Mouse (Mus musculus) hindbrain, embryonic 12.5 days (tissue): Measurements from ENCODE around the gene Lrrc63. TPM values are rescaled to one million over a fixed set of nuclear protein-coding genes. Genes with fewer than 3 reads are reported as not detected.

Source experiments
- ATAC-seq: fragments of 200-750 bp; cut with Nextera tagmentation; 2 replicates; pipeline ENCODE4 v1.8.0; 2017; ENCODE audit warnings: moderate TSS enrichment; ENCODE audit not compliant: low FRiP score
- H3K27ac ChIP-seq: fragments of 300-500 bp; sonication (generic); 2 replicates; pipeline ENCODE4 v1.5.1; 2016; ENCODE audit warnings: mild to moderate bottlenecking
- H3K27me3 ChIP-seq: fragments of 300-500 bp; sonication (generic); 2 replicates; pipeline ENCODE4 v1.6.1; 2016; ENCODE audit warnings: mild to moderate bottlenecking
- H3K36me3 ChIP-seq: fragments of 300-500 bp; sonication (generic); 2 replicates; pipeline ENCODE4 v1.6.1; 2016; ENCODE audit warnings: mild to moderate bottlenecking
- H3K4me1 ChIP-seq: fragments of 300-500 bp; sonication (generic); 2 replicates; pipeline ENCODE4 v1.6.1; 2016
- H3K4me2 ChIP-seq: fragments of 300-500 bp; sonication (generic); replicated peaks from 2 replicates; pipeline ENCODE4 v1.6.1; 2016; ENCODE audit warnings: mild to moderate bottlenecking
- H3K4me3 ChIP-seq: fragments of 300-500 bp; sonication (generic); 2 replicates; pipeline ENCODE4 v1.5.1; 2016; ENCODE audit warnings: mild to moderate bottlenecking
- H3K9ac ChIP-seq: fragments of 300-500 bp; sonication (generic); 2 replicates; pipeline ENCODE4 v1.6.1; 2016; ENCODE audit warnings: mild to moderate bottlenecking, moderate library complexity
- H3K9me3 ChIP-seq: fragments of 300-500 bp; sonication (generic); replicated peaks from 2 replicates; pipeline ENCODE4 v1.6.1; 2016; ENCODE audit warnings: mild to moderate bottlenecking
- WGBS: fragments of 180-500 bp; shearing (Covaris S2); methylation state at CpG from one replicate; pipeline ENCODE4 v1.1.7; 2016; 5-methylcytosine and 5-hydroxymethylcytosine counted together
- polyA plus RNA-seq: library from polyadenylated mRNA; unstranded; fragments of >200 nt; fragmentation: Nextera tagmentation; extraction: Ambion mirVana; gene quantifications from 2 replicates; pipeline ENCODE4 v1.2.1, GENCODE M21; 2016

Lrrc63 gene
- polyA plus RNA-seq, 1 experiment from 2014 or later = 0.08 TPM

GRCm38 (mm10) chr14:75056861-75057431 is 73.7 kb downstream of the Lrrc63 start:
- ATAC-seq = no peak
- Histone ChIP-seq H3K4me2 (no peak overlapping the region), H3K27ac (no peak overlapping the region), H3K27me3 (no peaks in the 10 kb centered on the region), H3K9me3 (no peaks in the 10 kb centered on the region), H3K36me3 (no peaks in the 10 kb centered on the region), H3K9ac (no peak overlapping the region), H3K4me1 (no peaks in the 10 kb centered on the region), H3K4me3 (no peak overlapping the region)
- WGBS = 86% methylated on average over 9 of the region's 9 CpGs

- H3K4me1 ChIP-seq = no peaks in the 10 kb centered on the region
- H3K4me3 ChIP-seq = no peak overlapping the region
- no peak overlapping the region for H3K4me2 ChIP-seq
- no peaks in the 10 kb centered on the region for H3K27me3 ChIP-seq
- no peaks in the 10 kb centered on the region for H3K36me3 ChIP-seq
- WGBS = 82% methylated on average over 14 of the region's 14 CpGs
- no peak overlapping the region for H3K27ac ChIP-seq
- no peak overlapping the region for H3K9ac ChIP-seq
- no peaks in the 10 kb centered on the region for H3K9me3 ChIP-seq
- no peak for ATAC-seq
Observed at GRCm38 (mm10) chr14:75054455-75055343, 76.0 kb downstream of the Lrrc63 start.

GRCm38 (mm10) chr14:75052451-75052850 is 78.2 kb downstream of the Lrrc63 start:
- H3K9ac ChIP-seq = no peak overlapping the region
- WGBS = 68% methylated on average over 8 of the region's 8 CpGs
- no peaks in the 10 kb centered on the region for H3K36me3 ChIP-seq
- ATAC-seq = no peak
- no peaks in the 10 kb centered on the region for H3K27me3 ChIP-seq
- no peak overlapping the region for H3K4me2 ChIP-seq
- no peak overlapping the region for H3K27ac ChIP-seq
- H3K9me3 ChIP-seq = no peaks in the 10 kb centered on the region
- H3K4me3 ChIP-seq = no peak overlapping the region
- no peaks in the 10 kb centered on the region for H3K4me1 ChIP-seq

- Histone ChIP-seq H3K9ac (no peak overlapping the region), H3K27ac (no peak overlapping the region), H3K4me2 (no peak overlapping the region), H3K36me3 (no peaks in the 10 kb centered on the region), H3K9me3 (no peaks in the 10 kb centered on the region), H3K4me3 (no peak overlapping the region), H3K4me1 (no peaks in the 10 kb centered on the region), H3K27me3 (no peaks in the 10 kb centered on the region)
- no peak for ATAC-seq
- WGBS = 78% methylated on average over 7 of the region's 7 CpGs
Observed at GRCm38 (mm10) chr14:75045184-75045583, 85.5 kb downstream of the Lrrc63 start.

GRCm38 (mm10) chr14:75035431-75035830 is 95.2 kb downstream of the Lrrc63 start:
- Histone ChIP-seq H3K4me2 (no peak overlapping the region), H3K27me3 (no peaks in the 10 kb centered on the region), H3K9me3 (no peaks in the 10 kb centered on the region), H3K9ac (no peak overlapping the region), H3K36me3 (no peaks in the 10 kb centered on the region), H3K4me1 (no peaks in the 10 kb centered on the region), H3K4me3 (no peak overlapping the region), H3K27ac (no peak overlapping the region)
- no peak for ATAC-seq
- WGBS = 63% methylated on average over 11 of the region's 11 CpGs

Other genes starting within 250 kb of the Lrrc63 start
- gene Lrch1, start 183.0 kb downstream of the Lrrc63 start, polyA plus RNA-seq = 13.3 and 23.4 TPM in 2 replicates
- 0.08 and 0.23 TPM in 2 replicates for gene Rubcnl, start 114.9 kb downstream of the Lrrc63 start, polyA plus RNA-seq
- gene Lcp1, start 220 bp upstream of the Lrrc63 start, polyA plus RNA-seq = 19.8 and 28.2 TPM in 2 replicates
- not detected in 2 replicates for gene Cpb2, start 111.4 kb upstream of the Lrrc63 start, polyA plus RNA-seq
- 38.9 and 43.9 TPM in 2 replicates for gene Zc3h13, start 153.5 kb upstream of the Lrrc63 start, polyA plus RNA-seq